ENCODE assay signal across 13 mouse cellular contexts in genomic region chr2:170791332-170792017, GRCm38 (mm10). TPM values are rescaled to one million over a fixed set of nuclear protein-coding genes. Genes with fewer than 3 reads are reported as not detected.
DNase-seq lines count a peak whose midpoint lies in the region; ATAC-seq and TF ChIP-seq lines count a peak whose summit lies in the region.
"Had no signal": no experiment of that assay in that cellular context is flagged by ENCODE, and none has a peak within 500 bp of the region (broad histone marks: within the 10 kb centered on the region; RNA-seq: fewer than 3 reads in every experiment).

No protein-coding gene starts in this region.

- WGBS in lung, embryonic 14.5 days: 26% methylated on average over 8 of the region's 8 CpGs
- 28% methylated on average over 8 of the region's 8 CpGs for WGBS in forebrain, postnatal 0 days
- WGBS in kidney, postnatal 0 days: 18% methylated on average over 8 of the region's 8 CpGs

- H3K36me3 ChIP-seq in lung, embryonic 14.5 days (ENCODE audit: insufficient read depth): no peaks in the 10 kb centered on the region
- H3K36me3 ChIP-seq in forebrain, postnatal 0 days (ENCODE audit: insufficient read depth): no peaks in the 10 kb centered on the region
- H3K36me3 ChIP-seq in kidney, postnatal 0 days (ENCODE audit: insufficient read depth, low read length): no peaks in the 10 kb centered on the region
- H3K36me3 ChIP-seq: embryonic facial prominence, embryonic 12.5 days; limb, embryonic 12.5 days; stomach, embryonic 15.5 days had no signal

- H3K4me1 ChIP-seq in lung, embryonic 14.5 days (ENCODE audit: insufficient read depth): no peaks in the 10 kb centered on the region
- no peaks in the 10 kb centered on the region for H3K4me1 ChIP-seq in forebrain, postnatal 0 days (ENCODE audit: insufficient read depth)
- H3K4me1 ChIP-seq in kidney, postnatal 0 days (replicated peaks; ENCODE audit: insufficient read depth, low read length): no peaks in the 10 kb centered on the region
- H3K4me1 ChIP-seq: limb, embryonic 12.5 days; stomach, embryonic 15.5 days had no signal

- peak; percentile 44 for DNase-seq in lung, embryonic 14.5 days
- DNase-seq in lung, postnatal 36 days: no peak
- DNase-seq in forebrain, postnatal 0 days: peak; percentile 56
- DNase-seq in kidney, postnatal 0 days (ENCODE audit: low spot score): peak; percentile 68
- no peak for DNase-seq in left cerebral cortex, adult 18-20 months (ENCODE audit: low spot score in 2 of 2)
- no peak for DNase-seq in frontal cortex, adult 2 months (ENCODE audit: extremely low spot score in 1 of 2, low spot score in 1 of 2)
- DNase-seq in cerebellum, adult 8-10 months: no peak

- no peaks in the 10 kb centered on the region for H3K27me3 ChIP-seq in lung, embryonic 14.5 days (ENCODE audit: insufficient read depth, low read length)
- H3K27me3 ChIP-seq in forebrain, postnatal 0 days (ENCODE audit: insufficient read depth, low read length): no peaks in the 10 kb centered on the region
- no peaks in the 10 kb centered on the region for H3K27me3 ChIP-seq in kidney, postnatal 0 days (ENCODE audit: insufficient read depth, low read length)
- H3K27me3 ChIP-seq: CH12.LX; embryonic facial prominence, embryonic 12.5 days; limb, embryonic 12.5 days; stomach, embryonic 15.5 days had no signal

- ATAC-seq in lung, embryonic 14.5 days (ENCODE audit: insufficient read depth): no peak
- peak; percentile 81 for ATAC-seq in forebrain, postnatal 0 days
- peak; percentile 68 for ATAC-seq in kidney, postnatal 0 days (replicated peaks; ENCODE audit: low FRiP score, low read depth)

- no peaks in the 10 kb centered on the region for H3K9me3 ChIP-seq in lung, embryonic 14.5 days (ENCODE audit: low read depth, low read length)
- no peaks in the 10 kb centered on the region; the same call in 1 of the 2 replicates for H3K9me3 ChIP-seq in forebrain, postnatal 0 days (ENCODE audit: low read length)
- no peaks in the 10 kb centered on the region for H3K9me3 ChIP-seq in kidney, postnatal 0 days (replicated peaks; ENCODE audit: low read length)
- H3K9me3 ChIP-seq: embryonic facial prominence, embryonic 12.5 days; stomach, embryonic 15.5 days had no signal

- no peak overlapping the region for H3K9ac ChIP-seq in lung, embryonic 14.5 days
- H3K9ac ChIP-seq in forebrain, postnatal 0 days: no peak overlapping the region
- no peak overlapping the region for H3K9ac ChIP-seq in kidney, postnatal 0 days (ENCODE audit: low read depth, low read length)
- H3K9ac ChIP-seq: embryonic facial prominence, embryonic 12.5 days; limb, embryonic 12.5 days; stomach, embryonic 15.5 days had no signal

- H3K27ac ChIP-seq in lung, embryonic 14.5 days (ENCODE audit: low read depth): no peak overlapping the region
- no peak overlapping the region for H3K27ac ChIP-seq in forebrain, postnatal 0 days (ENCODE audit: low read depth, low read length)
- H3K27ac ChIP-seq in kidney, postnatal 0 days: no peak overlapping the region
- H3K27ac ChIP-seq: embryonic facial prominence, embryonic 12.5 days; layer of hippocampus, adult 2 months; limb, embryonic 12.5 days; stomach, embryonic 15.5 days had no signal

- no peak overlapping the region for H3K4me2 ChIP-seq in lung, embryonic 14.5 days
- H3K4me2 ChIP-seq in forebrain, postnatal 0 days (ENCODE audit: low read depth): peak overlapping the region; percentile 2; the same call in 1 of the 2 replicates
- H3K4me2 ChIP-seq in kidney, postnatal 0 days (ENCODE audit: low read length): no peak overlapping the region
- H3K4me2 ChIP-seq: embryonic facial prominence, embryonic 12.5 days; limb, embryonic 12.5 days; stomach, embryonic 15.5 days had no signal

- no peak for TF ChIP-seq CTCF in lung, embryonic 14.5 days (IDR thresholded peaks at IDR 0.05; ENCODE audit: low read depth)
- TF ChIP-seq CTCF in forebrain, postnatal 0 days (IDR thresholded peaks at IDR 0.05; ENCODE audit: low read depth): no peak
- TF ChIP-seq CTCF in kidney, postnatal 0 days (IDR thresholded peaks at IDR 0.05; ENCODE audit: low read depth): no peak

- H3K4me3 ChIP-seq in lung, embryonic 14.5 days (ENCODE audit: low read depth, low read length): no peak overlapping the region
- H3K4me3 ChIP-seq in forebrain, postnatal 0 days (ENCODE audit: low read depth, low read length): no peak overlapping the region
- H3K4me3 ChIP-seq in kidney, postnatal 0 days (replicated peaks; ENCODE audit: low read depth, low read length): no peak overlapping the region
- H3K4me3 ChIP-seq: embryonic facial prominence, embryonic 12.5 days; layer of hippocampus, adult 2 months; limb, embryonic 12.5 days; stomach, embryonic 15.5 days had no signal

RNA-seq across cellular contexts. Expression of gene Dok5, which starts 59.9 kb away (rescaled TPM):
- polyA plus RNA-seq in lung, embryonic 14.5 days (2014; fragmentation: Nextera tagmentation; extraction: Ambion mirVana): 0.83 and 2.1 TPM in 2 replicates
- 50.2 and 93.9 TPM in 2 replicates for total RNA-seq in forebrain, postnatal 0 days (2014; rRNA removed)
- 79.9 and 128 TPM in 2 replicates for polyA plus RNA-seq in forebrain, postnatal 0 days (2015; fragmentation: Nextera tagmentation; extraction: Ambion mirVana)
- 0.45 and 0.66 TPM in 2 replicates for polyA plus RNA-seq in kidney, postnatal 0 days (2015; fragmentation: Nextera tagmentation; extraction: Ambion mirVana)
- 10 to 100 TPM; 33.9 to 35.1 TPM for total RNA-seq in left cerebral cortex, adult 18-20 months (2021)
- polyA plus RNA-seq in frontal cortex, adult 2 months (2012; rRNA removed): 28.9 and 30.2 TPM in 2 replicates
- total RNA-seq: CH12.LX; monocyte, adult 5-6 weeks had no signal

Comparison
In these comparisons a context has a peak if more than half of its experiments do, and no peak if none do; other contexts are left out.
1. DNase-seq: peak in lung, embryonic 14.5 days (single experiment), forebrain, postnatal 0 days (single experiment) and kidney, postnatal 0 days (single experiment); none in lung, postnatal 36 days (single experiment), left cerebral cortex, adult 18-20 months (0 of 2), frontal cortex, adult 2 months (0 of 2) and cerebellum, adult 8-10 months (single experiment).